Mouse (Mus musculus) fibroblast of lung, adult 2 months (primary cell): ENCODE data around the gene Atg7.
"Not testable (repeated sequence)": the region's sequence is repeated elsewhere in the genome, so short reads cannot be mapped to it uniquely, and the experiment has no call there.

Source experiments
- DNase-seq: peaks from one replicate; pipeline ENCODE4 v3.0.0-alpha.2; 2011; ENCODE audit warnings: low read depth

The Atg7 gene

DNA sequence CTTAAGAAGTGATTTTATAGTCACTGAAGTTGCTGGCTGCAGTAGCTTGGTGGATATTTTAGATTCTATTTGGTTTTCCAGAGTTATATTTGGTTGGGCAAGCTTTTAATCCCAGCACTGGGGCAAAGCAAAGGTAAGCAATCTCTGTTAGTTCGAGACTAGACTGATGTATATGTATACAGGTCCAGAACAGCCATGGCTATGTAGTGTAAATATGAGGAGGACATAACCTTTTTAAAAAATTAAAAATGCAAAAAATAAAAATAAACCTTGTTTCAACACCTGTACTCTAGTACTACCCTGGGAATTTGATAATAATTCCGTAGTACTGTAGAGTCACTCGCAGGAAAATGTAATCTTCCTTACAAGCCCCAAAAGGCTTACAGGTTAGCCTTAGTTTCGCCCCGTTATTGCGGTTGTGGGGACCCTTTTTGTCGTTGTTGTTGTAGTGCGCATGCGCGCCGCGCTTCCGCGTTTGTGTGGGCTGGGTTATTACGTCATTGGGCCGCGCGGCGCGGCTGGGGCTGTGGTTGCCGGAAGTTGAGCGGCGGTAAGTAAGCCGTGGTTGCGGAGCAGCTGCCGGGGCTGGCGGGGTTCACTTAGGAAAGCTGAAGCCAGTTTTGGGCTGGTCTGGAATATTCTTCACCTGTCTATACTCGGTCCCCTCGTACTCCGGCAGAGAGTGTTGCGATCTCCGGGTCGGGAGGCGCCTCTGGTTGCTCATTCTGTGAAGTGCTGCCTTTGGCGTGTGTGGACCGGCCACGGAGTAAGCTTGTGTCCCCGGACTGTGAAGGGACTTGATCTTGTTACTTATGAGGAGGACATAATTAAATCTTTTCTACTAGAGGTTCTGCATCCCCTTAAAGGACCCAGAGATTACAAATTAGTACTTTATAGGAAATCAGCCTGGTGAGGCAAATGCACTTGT, at the start of gene Atg7:
TSS of gene Atg7 (plus strand) at position 497 of the 928 bp plus-strand sequence.
- peak; percentile 73 for DNase-seq

DNA sequence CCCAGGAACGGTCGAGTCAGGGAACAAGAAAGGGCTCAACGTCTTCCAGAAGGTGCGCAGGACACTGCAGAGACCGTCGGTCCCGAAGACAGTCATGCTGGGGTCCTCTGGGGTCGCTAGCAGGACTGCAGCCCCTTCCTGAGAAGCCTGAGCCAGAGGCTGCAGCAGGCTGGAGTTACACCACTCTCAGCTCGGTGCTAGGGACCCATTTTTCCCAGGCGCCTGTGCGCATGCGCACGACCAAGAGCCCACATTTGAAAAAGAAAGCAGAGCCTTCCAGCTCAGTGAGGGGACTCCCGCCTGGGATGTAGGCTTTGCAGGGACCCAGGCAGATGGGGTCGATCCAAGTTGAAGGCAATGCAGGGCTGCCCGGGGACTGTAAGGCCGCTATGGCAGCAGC, 28.8 kb upstream of the Atg7 start:
- DNase-seq, result not testable (repeated sequence)

DNA sequence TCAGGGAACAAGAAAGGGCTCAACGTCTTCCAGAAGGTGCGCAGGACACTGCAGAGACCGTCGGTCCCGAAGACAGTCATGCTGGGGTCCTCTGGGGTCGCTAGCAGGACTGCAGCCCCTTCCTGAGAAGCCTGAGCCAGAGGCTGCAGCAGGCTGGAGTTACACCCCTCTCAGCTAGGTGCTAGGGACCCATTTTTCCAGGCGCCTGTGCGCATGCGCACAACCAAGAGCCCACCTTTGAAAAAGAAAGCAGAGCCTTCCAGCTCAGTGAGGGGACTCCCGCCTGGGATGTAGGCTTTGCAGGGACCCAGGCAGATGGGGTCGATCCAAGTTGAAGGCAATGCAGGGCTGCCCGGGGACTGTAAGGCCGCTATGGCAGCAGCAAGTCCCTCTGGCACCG, 9.0 kb upstream of the Atg7 start:
- DNase-seq, result not testable (repeated sequence)

DNA sequence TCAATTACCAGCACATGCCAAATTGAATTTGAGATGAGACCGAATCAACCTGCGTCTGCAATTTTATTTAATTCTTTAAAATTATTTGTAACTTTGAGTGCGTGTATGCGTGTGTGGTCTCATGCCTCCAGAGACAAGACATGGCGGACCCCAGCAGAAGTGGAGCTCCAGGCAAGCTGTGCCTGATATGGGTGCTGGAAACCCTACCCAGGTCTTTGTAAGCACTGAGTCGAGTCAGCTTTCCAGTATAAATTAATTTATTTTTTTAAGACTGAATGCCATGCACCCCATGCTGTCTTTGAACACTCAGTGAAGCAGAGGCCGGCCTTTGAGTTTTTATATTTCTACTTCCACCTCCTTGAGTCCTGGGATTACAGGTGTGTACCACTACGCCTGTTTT, 819 bp downstream of the Atg7 start:
- no peak for DNase-seq

DNA sequence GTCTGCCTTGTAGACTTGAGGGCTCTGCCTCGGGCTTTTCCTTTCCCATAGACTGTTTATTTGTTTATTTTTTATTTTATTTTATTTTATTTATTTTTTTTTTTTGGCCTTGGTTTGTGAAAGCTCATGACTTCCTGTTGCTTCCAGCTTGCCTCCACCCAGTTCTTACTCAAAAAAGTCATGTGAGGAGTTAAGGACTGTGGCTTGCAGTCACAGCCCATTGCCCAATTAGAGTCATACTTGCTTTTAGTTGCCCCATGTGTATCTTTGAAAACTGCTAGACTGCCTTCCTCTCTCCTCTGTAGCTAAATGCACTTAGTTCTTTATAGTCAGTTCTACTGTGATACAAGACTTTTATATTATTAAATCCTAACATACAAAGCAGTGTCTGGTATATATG, 1.6 kb downstream of the Atg7 start:
- no peak for DNase-seq

DNA sequence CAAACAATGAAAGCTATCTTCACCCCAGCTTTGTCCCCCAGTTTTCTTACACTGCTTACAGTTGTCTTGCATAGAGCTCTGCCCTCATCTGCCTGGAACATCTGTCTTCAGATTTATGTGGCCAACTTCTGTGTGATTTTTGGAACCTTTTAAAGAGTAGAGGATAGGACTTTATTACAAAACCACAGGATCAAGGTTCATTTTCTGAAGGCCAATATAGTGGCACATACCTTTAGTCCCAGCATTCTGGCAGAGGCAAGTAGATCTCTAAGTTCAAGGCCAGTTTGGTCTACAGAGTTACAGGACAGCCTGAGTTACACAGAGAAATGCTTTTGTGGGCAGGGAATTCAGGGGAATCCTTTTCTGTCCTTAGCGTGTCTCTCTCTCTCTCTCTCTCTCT, 3.3 kb downstream of the Atg7 start:
- DNase-seq, result no peak

DNA sequence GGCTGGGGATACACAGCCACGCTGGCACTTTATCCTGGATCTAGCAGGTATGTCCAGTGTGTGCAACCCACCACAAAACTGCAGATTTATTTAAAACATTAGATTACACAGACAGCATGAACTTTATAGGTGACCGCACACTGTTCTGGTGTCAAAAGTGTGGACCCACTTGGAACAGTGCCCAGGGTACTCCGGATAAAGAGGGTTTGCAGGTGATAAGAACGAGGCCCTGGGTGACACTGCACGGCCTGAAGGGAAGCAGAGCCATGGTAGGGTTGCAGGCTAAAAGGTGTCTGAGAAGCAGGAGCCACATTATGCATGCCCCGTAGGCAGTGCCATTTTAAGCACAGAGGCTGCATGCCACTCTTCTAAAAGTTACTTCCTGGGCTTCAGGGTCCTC, 4.1 kb downstream of the Atg7 start:
- no peak for DNase-seq

DNA sequence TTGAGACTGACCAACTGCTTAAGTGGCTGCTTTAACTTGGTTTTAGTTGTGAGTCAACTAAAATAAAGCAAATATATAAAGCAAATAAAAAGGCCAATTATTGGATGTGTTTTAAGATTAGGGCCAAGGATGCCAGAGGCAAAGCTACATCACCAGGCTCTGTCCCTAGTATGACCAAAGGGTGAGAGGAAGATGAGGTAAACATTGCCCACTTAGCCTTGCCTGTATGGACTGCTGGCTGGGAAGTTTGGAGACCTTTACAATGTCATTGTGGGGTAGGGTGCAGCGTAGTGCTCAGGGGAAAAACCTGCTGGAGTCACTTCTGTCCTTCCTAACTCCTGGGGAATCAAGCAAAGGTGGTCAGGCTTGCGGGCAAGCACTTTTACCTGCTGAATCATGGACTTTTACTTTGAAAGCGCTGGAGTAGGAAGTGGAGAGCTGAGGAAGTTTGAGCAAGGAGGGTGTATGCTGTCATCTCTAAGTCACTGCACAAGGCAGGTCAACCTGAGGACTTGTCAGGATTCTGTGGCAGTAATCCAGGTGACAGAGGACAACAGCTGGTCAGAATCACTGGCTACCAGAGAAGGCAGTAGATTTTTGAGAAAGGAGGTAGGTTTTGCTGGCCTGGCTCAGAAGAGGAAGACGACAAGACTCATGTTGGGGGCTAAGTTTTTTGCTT, 5.6 kb downstream of the Atg7 start:
- no peak for DNase-seq

DNA sequence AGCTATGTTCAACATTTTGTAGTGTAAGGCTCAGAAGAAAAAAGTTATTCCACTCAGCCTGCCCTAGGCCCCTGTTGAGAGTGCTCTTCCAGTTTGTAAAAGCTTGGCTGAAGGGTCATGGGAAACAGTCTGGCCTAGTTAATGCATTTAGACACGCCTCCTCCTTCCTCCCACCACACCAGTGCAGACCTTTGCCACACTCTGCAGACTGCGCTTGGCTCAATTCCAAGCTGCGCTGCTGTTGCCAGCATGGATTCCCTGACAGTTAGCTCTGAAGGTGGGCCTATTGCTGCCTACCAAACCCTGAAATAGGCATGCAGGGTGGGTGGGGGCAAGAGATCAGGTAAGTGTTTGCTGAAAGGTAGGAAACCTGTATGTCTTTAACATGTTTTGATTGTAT, 9.3 kb downstream of the Atg7 start:
- no peak for DNase-seq

DNA sequence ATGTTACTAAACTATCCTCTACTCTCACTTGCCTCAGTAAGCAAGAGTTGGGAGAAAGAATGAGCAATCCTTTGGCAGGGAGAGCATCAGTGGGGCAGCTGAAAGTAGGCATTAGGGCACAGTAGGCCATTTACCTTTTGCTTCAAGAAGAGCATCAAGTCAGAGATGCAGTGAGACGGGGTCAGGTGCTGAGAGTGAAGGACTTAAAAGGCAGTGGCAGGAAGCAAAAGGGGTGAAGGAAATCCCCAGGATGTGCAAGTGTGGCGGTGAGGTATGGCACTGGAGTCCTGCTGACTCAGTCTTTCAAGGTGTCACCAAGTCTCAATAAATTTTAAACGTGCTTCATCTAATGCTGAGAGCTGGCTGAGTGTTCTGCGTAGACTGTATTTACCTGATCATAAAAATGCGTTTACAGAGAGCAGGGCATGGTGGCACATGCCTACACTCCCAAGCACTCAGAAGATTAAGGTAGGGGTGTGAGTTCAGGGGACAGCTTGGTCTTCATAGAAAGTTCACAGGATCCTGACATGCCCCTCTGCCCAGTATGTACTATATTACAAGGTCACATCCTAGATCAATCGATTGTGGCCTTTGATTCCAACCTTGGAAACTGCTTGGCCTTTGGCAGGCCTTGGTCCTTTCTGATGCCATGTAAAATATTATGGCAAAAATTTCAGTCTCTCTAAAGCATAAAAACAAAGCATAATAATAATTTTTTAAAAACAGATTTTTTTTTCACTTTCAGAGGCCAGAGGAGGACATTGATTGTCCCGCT, 14.1 kb downstream of the Atg7 start:
- no peak for DNase-seq

DNA sequence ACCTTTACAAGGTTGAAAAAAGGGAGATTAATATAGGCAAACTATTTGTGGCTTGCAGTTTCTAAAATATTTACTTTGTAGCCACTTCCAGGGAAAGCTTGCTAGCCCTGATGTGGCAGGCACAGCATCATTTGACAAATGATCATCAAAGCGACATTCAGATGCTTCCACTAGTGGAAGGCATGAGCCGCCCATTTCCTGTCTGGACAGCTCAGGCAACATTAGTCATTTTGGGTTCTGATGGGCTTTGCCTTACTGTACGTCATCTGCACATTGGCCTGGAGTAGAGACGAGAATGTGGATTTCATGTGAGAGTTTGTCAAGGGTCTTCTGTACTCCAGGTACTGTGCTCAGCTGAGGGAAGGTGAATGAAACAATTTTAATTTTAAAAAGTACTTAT, 14.9 kb downstream of the Atg7 start:
- DNase-seq, result no peak

DNA sequence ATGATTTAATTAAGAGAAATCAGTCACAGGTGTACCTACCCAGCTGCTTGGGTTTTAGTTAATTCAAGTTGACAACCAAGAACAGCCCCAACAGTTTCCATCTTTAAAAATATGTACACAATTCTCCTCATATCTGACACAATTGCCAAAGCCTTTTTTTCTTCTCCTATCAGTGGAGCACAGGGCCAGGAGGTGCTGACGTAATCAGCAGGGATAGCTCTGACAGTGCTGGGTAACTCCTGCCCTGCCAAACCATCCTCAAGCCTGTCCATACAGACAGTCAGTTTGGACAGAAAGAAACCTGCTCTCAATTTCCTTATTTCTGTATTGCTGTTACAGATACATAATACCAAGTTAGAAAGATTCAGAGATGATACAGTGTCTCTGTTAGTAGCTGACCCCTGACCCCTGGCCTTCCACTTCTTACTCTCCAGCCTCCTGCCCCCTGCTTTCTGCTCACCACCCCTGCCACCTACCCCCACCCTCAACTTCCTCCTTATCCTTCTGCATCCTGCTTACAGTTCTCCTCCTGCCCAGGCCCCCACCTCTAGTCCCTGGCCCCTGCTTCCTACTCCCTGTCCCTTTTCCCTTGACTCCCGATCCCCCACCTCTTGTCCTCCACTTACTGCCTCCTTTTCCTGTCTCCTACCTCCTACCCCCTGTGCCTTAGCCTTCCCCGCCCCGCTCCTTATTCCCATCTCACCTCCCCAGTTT, 16.5 kb downstream of the Atg7 start:
- DNase-seq, result no peak

DNA sequence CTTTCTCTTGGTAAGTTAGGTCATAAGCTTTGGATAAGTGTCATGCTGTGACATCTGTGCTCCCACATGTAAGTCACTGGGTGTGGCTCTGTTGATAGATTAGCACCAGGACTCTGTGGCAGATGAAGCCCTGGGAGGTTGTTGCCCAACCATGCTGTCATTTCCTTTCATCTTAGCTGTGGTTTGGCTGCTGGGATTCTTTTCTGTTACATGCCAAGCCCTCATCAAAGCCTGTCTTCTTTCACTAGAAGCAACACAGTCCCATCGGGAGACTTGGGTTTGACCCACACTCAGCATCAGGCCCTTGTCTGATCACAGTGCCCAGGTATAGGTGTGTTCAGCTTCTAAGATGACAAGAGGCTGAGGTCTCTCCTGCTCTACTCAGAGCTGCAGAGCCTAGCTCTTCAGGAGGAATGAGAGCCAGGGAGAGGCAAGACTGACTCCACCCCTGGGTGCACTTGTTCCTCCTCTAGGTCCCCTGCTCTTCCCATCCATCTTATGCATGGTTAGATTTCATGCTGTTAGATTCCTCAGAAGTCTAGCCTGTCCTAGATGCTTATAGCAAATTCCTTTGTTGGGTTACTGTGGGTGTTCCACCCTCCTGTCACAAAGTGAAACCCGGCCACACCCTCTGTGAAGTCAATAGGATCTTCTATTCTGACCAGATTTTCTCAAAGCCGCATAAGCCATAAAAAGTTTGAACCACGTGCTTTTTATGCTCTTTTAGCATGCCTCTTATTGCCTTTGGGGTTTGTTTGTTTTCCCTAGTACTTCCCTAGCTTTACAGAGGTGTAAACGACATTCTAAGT, 17.3 kb downstream of the Atg7 start:
- no peak for DNase-seq

DNA sequence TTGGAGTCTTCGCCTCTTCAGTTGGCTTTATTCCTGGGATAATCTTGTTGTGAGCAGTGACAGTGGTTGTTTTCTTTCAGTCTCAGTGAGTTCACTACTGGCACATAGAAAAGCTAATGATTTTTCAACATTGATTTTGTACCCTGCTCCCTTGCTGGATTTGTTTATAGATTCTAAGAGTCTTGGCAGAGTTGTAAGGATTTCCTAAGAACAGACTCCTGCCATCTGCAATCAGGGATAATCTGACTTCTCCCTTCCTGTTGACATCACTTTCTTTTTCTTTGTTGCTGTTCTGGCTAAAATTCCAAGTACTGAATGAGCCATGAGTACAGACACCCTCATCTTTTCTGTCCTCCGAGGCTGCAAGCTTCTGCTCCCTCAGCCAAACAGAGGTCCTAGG, 20.8 kb downstream of the Atg7 start:
- no peak for DNase-seq

DNA sequence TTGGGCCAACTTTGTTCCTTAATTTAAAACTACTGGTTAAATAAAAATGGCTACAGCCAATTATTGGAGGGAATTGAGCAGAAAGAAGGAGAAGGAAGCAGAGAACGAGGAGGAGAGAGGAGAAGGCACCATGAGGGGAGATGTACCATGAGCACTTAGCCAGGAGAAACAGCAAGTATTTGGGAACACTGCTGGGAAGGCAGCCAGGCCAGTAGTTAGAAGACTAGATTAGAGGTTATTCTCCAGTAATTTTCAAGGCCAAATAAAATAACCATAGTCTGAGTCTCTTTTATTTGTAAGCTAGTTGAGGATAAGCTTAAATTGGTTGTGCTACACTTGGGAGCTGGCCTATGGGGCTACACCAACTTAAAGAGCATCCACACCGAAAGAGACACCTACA, 21.8 kb downstream of the Atg7 start:
- no peak for DNase-seq

DNA sequence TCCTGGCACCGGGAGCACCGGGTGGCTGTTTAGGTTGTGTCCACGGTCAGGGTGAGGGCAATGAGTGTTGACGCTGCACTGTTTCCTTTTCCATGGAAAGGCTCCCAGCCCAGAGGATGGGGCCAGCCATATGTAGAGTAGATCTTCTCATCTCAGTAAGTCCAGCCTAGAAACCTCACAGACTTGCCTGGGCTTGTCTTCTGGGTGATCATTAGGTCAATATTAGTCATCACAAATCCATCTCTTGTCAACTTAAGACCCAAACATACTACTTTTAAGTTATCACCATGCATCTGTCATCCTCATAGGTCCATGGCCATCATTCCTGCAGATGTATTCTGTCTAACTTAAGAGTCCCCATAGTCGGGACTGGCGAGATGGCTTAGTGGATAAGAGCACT, 24.6 kb downstream of the Atg7 start:
- DNase-seq, result no peak

DNA sequence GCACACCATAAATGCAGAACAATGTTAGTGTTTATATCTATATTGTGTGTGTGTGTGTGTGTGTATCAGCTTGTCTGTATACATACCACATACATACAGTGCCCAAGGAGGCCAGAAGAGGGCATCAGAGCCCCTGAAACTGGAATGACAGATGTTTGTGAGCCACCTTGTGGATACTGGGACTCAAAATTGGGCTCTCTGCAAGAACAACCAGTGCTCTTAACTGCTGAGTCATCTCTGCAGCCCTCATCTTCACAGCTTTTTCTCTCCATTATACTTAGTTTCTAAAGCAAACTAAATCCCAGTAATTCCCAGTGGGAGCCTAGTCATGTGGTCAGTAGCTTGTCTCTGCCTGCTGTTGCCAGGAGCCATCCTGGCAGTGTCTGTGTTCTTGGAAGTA, 31.9 kb downstream of the Atg7 start:
- no peak for DNase-seq

DNA sequence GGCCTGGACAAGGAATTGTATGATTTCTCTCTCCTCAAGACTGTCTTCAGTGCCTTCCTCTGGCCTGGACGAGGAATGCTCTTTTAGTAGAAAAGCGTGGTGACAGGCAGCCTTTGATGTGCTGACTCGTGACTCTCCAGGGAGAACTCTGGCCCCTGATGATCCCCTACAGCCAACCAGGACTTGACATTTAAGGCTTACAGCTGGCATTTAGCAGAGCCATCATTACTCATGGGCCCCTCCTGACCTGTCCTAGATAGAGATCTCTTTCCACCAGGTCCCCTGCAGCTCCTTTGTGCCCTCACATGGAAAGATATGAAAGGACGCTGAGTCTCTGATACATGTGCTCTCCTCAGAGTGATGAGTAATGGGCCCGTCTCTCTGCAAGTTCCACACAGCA, 33.2 kb downstream of the Atg7 start:
- DNase-seq, result no peak

DNA sequence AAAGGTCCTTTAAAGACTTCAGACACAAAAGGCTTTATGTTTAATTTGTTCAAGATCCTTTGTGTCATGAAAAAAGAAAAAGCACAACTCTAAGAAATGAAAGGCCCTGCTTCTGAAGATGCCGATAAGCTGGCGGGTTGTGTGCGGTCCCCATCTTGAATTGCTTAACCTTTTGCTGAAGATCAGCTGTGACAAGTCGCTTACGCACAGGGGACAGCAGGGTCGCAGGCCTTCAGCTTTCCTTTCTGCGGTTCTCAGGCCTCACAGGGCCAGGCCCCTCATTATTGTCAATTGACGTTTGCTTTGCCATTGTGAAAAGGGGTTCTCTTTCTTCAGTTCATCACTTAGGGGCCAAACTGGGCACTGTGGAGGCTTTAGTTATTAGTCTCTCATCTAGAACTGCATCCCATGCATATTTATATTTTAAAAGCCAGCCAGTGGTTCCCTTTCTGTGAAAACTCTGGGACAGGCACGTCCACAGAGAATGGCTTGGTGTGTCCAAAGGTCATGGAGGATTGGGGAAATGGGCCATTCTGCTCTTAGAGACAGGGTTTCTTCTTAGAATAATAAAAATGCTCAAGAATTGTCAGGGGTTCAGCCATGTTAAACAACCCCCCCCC, 39.3 kb downstream of the Atg7 start:
- DNase-seq, result no peak

DNA sequence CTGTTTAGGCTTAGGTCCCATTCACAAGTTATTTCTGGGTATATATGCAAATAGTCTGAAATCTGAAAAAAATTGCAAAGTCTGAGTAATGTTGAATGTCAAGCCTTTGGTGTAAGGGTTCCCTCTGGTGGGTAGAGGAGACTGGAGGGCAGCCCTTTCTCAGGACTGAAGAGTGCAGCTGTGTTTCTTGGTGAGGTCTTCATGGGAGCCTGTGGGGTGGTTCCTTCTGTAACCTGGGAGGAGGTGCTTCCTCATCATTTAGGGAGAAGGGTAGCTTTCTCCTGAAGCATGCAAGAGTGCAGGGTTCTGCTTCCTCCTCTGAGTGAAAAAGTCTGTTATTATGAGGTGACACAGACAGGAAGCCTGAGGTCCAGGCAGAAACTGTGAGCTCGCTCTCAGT, 40.8 kb downstream of the Atg7 start:
- no peak for DNase-seq

DNA sequence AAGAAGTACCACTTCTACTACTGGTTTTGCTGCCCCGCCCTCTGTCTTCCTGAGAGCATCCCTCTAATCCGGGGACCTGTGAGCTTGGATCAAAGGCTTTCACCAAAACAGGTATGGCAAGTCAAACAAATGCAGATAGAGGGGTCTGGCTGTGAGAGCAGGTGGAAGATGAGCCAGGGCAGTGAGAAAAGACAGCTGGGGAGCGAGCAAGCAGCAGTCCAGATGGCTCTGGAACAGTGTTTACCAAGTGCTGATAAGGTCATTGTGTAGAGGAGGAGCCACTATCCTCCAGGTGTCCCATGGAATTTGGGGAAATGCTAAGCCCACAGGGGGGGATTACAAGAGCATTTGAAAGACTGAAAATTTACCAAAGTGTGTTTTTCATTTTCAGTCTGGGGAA, 41.5 kb downstream of the Atg7 start:
- no peak for DNase-seq
